Mouse (Mus musculus): ENCODE data around the gene Prkcz. TPM values are rescaled to one million over a fixed set of nuclear protein-coding genes. Genes with fewer than 3 reads are reported as not detected.

Gene Prkcz
- polyA plus RNA-seq, 3 experiments from 2014 or later: 9.8 to 14.1 (median 11.4) TPM

DNA sequence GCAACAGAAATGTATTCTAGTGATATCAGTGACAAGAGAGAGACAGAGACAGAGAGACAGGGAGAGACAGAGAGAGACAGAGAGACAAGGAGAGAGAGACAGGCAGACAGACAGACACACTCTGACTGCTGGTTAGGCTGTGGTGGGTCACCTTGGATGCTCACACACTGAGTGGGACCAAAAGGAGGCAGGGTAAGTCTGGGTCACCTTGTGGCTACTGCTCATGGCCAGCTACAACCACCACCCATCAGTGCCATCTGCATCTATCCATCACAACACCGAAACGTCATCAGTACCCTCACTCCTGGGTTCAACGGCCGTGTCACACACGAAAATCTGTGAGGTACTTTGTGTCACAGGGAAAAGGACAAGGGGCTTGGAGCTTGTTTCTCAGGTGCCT lies 53.6 kb downstream of the Prkcz start:
- ATAC-seq: peak; percentile 9

DNA sequence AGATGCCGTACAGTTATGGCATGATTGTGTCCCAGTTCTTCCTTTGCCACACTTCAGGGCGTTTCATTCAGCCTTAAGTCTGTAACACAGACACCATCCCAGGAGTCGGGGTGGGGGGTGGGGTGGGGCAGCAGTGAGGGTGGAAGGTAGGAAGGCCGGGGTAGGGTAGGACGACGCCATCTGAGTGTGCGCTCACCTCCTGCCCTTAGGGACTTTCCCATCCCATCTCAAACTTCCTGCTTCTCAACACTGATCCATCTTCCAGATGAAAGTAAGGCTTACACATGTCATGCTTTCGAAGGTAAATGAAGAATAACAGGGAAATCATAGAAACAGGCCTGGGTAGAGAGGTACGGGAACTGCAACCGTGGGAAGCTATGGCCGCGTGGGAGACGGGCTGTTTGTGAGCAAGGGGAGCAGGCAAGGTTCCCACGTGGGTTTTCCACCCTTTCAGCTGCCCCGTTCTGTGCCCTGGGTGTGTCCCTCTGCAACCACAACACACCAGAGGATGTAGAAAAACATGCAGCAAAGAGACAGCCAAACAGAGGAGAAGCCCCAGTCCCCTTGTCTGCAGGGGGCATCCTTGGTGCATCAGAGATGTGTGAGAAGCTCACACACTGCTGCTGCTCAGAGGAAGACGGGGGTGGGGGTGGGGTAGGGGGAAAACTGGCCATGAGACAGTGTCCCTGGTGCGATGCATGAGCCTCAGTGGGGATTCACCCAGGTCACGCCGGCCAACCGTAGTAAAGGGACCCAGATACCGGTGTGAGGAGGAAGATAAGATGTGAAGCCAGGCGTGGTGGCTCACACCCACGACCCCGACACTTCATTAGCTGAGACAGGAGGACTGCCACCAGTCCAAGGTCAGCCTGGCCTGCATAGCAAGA lies 54.6 kb downstream of the Prkcz start:
- peak; percentile 71 for ATAC-seq

DNA sequence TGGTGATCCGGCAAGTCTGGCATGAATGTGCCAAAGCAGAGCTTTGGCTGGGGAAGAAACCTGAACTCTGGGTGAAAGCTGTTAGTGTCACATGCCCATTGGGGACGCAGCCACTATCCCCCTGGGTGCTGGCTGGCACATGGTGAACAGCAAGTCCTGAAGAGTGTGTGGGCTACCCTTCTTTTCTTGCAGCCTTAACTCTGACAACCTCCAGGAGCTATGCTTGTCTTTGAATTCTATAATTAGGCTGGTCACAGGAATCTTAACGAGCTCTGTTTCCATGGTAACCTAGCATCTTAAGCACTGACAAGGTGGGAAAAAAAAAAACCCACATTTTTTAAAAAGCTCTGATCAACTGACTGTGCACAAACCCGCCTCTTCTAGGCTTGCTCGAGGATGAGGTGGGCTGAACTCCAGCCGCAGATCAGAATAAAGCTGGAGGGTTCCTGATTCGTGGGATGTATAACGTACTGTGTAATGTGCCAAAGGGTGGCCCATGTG lies 55.6 kb downstream of the Prkcz start:
- no peak for ATAC-seq

DNA sequence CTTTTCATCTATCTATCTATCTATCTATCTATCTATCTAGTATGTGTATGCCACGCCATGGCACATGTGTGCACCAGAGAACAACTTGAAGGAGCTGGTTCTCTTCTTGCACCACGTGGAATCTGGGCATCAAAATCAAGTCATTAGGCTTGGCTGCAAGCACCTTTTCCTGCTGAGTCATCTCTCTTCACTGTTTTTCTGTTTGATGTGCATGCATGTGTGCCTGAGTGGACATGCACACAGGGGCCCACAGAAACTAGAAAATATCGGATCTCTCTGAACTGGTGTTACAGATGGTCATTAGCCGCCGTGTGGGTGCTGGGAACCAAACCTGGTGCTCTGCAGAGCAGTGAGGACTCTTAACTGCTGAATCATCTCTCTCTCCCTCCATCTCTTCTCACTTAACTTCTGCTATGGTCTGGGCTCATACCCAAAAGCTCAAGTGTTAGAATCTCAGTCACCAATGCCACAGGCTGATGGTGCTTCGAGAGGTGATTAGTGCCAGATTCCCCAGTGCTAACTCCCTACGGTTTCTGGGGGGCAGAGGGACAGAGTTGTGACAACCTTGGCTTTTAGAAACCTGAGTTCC lies 56.6 kb downstream of the Prkcz start:
- no peak for ATAC-seq

DNA sequence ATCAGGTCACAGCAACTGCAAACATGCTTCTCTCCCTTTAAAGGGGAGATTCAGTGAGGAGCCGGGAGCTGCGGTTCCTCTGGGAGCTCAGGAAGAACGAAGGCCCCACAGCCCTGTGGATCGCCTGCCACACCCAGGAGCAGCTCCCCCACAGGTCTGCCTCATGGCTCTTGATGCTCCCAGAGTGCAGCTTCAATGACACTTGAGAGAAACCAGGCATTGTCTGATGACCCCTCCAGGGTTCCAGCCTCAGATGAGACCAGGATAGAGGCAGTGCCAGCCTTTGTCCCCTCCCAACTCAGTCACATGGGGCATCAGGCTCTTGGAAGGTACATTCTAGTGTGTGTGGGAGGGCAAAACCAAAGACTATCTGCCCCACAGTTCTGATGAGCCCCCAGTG lies 59.2 kb downstream of the Prkcz start:
- no peak for ATAC-seq

DNA sequence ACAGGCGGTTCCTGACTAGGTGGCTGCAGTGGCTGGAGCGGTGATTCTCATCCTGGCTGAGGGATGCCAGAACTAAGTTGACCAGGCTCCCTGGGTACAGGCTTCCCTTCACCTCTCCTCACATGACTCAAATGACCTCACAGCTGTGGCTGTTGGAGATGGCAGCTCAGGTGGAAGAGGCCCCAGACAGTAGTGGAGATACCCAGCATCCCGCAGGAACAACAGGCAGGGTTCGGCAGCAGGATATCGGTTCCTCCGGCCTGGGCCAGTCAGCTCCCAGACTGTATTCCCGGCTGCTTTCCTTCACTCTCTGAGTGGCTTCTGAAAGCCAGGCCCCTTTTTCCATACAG lies 60.1 kb downstream of the Prkcz start:
- no peak for ATAC-seq

DNA sequence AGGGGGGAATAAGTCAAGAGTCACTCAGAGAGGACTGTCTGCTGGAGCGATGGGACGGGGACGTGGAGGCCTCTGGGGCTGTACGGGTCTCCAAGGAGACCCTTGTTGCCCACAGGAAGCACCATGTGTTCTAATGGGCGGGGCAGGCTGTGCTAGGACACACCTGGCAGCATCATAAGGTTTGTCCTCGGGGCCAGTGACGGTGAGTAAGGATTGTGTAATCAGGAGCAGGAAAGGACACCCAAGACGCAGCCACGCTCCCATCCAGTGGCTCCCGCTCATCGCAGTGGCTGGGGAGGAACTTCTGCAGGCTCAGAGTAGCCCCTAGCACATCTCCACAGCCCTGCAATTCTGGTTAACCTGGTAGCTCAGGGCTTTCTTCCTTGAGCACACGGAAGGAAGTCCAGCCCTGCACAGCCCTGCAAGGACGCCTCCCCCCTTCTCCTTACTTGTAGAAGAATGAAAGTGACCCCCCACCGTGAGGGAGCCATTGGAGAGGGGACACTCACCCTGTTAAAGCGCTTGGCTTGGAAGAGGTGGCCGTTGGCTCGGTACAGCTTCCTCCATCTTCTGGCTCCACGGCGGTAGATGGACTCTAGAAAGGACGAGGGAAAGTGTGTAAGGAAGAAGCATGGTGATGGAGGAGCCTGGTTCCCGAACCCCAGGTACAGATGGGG lies 60.6 kb downstream of the Prkcz start:
- ATAC-seq: no peak

DNA sequence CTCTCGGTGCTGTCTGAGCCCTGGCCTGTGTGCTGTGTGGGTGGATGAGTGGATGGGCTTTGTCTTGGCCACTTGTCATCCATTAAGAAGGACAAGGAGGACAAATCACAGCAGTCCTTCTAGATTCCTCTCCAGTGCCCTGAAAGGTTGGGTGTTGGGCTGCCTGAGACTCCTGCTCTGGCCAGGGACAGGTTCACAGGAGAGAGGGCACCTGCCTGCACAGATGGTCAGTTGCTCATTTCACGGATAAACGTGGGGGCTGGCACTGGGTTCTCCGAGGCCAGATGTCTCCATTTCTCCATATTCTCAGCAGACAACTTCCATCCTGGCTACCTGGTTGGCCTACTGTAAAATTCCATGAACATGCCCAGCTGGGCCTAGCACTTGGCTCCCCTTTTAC lies 62.3 kb downstream of the Prkcz start:
- no peak for ATAC-seq

DNA sequence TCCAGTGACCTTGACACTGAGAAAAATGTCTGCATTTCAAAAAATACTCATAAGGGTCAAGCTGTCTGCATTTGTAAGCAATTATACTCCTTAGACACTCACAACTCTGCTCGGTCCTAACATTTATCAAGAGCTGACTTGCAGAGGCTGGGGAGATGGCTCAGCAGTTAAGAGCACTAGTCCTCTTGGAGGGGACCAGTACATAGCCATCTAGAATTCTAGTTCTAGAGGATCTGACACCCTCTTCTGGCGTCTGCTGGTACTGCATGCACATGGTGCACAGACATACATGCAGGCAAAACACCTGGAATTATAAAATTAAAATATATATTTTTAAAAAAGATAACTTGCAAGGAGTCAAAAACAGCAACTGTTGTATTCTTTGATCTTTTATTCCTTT lies 64.1 kb downstream of the Prkcz start:
- no peak for ATAC-seq

DNA sequence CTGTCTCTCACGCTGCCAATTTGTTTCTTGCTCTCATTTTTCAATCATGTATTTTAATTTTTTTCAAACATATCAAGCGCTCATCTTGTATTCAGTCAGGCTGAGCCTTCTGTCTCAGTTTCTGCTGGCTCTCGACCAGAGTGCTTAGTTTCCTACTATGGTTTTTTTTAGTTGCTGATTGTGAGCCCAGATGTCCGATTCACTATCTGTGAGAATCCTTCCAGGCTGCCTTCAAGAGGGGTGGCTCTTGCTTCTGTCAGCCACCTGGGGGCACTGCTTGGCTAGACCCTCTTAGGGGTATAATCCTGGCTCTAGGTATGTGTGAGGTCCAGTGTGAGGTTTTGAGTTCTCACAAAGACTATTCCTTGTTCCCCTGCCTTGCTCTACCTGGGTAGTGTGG lies 65.2 kb downstream of the Prkcz start:
- ATAC-seq: no peak

DNA sequence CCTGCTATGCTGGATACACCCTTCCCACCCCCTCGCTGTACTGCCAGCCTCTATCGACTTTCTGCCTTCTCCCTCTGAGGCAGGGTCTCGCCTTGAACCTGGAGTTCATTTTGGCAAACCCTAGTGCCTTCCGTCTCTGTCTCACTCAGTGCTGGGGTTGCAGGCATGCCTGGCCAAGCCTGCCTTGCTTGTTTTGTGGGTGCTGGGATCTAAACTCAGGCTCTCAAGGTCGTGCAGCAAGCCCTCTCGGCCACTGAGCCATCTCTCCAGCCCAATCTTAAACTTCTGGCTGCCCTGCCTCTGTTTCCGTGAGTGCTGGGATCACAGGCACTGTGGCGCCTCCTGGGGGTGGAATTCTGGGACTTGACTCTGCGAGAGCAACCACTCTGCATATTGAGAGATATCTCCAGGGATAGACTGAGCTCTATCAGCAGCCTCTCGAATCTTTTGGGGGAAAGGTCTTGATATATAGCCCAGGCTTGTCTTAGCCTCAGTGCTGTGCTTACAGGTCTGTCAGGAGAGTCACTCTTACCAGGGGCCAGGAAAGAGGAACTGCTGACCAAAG lies 66.1 kb downstream of the Prkcz start:
- ATAC-seq: no peak

DNA sequence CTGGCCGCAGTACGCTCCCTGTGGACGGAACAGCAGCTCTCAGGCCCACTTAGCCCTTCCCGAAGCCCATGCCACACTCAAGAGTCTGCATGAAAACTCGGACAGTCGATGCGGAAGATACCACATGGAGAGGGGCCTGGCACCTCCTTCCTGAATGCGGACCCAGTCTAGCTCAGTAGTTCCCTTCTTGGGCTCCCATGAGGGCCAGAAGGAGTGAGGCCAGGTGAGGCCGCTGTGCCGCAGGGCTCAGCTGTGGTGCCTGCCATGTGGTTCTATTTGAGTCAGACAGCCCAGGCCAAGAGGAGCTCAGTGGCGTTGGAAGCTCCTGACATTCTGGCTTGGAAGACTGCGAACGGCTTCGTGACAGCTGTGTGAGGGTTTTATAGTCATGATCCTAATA lies 66.8 kb downstream of the Prkcz start:
- ATAC-seq: no peak

DNA sequence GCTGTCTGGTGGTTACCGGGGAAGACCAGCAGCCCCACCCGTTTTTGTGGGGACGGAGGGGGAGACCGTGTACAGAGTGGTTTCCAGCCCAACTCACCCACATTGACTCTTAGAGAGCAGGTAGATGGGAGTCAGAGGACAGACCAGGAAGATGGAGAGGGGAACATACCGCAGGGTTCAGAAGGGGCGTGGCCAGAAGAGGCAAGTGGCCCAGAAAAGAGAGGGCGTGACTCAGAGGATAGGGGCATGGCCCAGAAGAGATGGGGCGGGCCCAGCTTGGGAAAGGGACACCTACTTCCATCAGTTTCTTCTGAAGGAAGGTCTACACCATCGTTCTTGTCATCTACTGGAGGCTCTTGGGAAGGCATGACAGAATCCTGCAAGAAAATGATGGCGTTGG lies 68.3 kb downstream of the Prkcz start:
- ATAC-seq: no peak

DNA sequence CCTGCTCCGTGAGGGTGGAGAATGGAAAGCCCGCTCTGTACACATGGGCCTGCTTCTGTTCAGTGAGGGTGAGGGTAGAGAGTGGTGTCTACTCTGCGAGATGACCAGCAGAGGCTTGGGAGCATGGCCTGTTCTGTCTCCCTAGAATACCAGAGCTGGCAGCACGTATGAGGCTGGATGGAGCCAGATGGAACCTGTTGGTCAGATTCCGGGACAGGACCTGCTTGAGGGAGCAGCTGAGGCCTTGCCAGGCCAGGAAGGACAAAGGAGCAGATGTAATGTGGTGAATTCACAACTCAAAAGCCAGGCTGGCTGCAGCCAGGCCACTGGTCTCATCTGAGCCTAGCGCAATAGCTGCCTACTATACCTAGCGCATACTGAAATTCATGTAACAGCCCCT lies 71.1 kb downstream of the Prkcz start:
- ATAC-seq: no peak

DNA sequence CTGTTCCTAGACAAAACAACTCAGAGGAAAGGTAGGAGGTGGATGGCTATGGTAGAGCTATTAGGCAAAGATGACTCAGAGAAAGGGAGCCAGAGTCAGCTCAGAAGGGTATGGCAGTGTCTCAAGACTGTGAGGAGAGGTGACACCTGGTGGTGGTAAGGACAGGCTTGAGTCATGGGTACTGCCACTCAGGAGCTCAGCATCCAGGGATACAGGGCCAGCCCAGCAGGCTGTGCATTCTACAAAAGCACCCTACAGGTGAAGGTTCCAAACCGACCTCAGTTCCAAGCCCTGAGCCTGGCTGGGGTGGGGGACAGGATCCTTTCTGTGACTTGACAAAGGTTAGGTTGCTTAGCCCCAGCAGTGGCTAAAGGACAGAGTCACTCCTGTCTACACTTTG lies 72.6 kb downstream of the Prkcz start:
- ATAC-seq: no peak

DNA sequence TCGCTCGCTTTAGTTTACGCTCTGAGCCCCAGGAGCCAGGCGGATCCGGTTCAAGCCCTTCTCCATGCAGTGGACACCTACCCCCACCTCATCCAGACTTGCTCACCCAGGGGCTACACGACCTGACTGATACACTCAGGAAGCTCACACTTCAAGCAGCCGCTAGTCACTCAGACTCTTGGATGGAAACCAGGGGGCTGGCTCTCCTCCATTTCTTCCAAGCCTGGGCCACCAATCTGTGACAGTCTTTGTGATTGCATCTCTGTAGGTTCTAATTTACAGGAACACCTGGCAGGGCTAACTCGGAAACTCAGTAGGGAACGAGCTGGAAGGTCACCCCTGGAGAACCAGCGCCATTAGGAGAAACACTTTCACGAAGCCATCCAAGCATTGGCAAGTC lies 73.4 kb downstream of the Prkcz start:
- no peak for ATAC-seq

DNA sequence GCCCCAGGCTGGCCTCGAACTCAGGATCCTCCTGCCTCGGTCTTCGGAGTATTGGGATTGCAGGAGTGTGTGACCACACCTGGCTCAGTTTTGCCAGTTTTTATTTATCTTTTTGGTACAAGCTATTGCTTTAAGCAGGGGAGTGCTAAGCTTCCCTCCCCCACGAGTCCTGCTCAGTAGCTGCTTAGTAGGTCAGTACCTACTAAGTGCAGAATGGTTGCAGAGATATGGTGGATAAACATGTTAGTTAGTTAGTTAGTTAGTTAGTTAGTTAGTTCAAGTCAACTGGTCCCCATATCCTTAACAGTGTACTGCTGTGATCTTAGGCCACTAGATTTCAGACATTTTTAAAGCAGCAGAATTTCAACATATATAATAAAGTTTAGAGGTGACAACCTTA lies 75.1 kb downstream of the Prkcz start:
- ATAC-seq: no peak

DNA sequence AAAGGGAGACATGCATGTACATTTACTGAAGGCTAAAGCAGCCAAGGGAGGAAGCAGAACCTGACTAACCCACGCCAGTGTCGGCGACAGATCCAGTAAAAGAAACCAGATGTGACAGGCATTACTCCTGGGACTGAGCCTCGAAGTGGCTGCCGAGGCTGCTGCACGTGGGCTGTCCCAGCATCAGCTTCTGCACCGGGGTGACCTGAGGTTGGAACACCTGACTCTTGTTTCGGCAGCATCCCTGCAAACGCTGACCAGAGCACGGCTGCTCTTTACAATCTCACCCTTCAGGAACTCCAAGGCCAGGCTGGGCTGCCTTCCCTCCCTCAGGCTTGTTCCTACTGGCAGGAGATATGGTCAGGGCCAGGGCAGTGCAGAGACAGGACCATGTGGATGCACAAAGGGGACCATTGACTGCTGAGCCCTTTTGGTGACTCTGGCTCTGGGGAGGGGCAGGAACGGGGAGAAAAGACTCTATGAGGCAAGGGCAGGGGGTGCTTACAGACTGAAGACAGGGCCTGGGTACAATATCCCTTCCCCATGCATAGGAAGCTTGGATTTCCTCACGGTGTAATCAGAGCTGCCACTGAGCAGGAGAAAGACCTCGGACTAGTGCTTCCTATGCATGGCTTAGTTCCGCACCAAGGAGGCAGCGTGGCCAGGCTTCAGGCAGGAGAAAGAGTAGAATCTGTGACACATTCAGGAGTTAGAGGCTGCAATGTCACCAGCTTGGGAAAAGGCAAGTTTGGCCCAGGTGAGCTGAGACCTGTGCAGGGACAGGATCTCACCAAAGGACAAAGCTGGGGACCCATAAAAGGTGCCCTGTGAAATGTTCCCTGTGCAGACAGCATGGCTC lies 76.4 kb downstream of the Prkcz start:
- ATAC-seq: no peak

DNA sequence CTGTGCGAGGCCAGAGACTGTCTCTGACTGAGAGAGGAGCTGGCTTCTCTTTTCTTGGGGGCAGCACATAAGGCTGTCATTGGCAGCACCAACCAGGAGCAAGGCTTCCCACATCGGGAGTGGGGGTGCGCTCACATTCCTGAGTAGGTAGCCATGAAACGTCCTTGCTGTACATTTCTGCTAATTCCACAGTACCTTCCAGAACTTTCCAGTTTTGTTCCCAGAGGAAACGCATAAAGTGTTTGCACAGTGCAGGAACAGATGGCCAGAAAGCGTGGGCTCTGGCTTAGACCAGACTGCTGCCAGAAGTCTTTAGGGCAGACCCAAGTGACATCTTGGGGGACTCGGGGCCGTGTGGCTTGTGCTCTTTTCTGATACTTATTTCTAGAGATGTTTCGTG lies 77.6 kb downstream of the Prkcz start:
- no peak for ATAC-seq

DNA sequence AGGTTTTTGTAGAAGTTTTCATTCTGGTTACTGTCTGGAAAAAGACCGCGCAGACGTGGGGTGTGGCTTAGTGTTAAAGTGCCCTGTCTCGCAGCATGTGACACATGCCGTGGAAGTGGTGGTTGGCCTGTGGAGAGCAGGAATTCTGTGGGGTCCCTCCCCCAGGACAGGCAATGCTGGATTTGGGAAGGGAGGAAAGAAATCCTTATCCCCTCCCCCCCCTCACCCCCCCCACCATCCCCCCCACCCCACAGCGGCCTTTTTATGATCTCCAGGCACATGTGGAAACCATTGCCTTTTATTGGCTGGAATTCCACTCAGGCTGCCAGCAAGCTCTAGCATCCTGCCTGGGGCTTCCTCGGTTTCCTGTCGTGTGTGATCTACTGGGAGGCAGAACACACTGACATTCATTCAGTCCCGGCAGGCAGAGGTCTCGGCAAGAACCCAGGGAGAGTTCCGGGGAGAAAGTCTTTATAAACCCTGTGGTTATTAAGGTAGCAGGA lies 78.1 kb downstream of the Prkcz start:
- no peak for ATAC-seq

DNA sequence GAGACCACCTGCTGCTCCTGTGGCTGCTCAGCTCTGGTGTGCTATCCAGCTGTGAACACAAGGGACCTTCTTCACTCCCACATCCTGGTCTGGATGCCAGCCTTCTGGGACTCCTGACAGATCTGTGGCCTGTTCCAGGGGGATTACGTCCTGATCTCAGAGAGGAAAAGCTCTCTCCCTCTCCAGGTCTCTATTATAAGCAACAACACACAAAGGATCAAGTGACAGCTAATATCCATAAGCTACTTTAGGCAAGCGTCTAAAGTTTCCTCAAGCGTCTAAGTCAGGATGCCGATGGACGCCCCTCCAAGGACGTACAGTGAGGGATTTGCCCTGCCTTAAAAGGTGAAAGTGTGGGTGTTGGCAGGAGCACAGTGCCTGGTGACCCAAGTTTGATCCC lies 78.9 kb downstream of the Prkcz start:
- no peak for ATAC-seq

DNA sequence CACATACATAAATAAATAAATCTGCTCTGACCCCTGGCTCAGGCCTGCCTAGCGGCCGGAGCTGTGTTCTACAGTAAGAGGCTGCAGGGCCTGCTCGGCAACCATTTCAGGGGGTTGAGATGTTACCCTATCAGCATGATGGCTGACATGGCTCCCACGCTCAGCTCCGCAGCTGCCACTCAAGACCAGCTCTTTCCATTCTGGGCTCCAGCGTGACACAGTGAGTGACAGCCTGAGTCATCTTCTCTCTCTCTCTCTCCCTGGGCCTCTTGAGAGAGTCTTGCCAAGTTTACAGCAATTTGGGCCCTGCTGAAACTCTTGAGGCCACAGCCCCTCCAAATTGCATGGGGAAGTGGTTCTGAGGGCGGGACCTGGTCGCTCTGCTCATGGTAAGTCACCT lies 79.5 kb downstream of the Prkcz start:
- ATAC-seq: no peak
